Mouse (Mus musculus): ENCODE results near the gene Cbx2. TPM values are rescaled to one million over a fixed set of nuclear protein-coding genes. Genes with fewer than 3 reads are reported as not detected.

The Cbx2 gene
- polyA plus RNA-seq, 1 experiment from 2014 or later: 5.7 TPM

GRCm38 (mm10) chr11:119039732-119040512 is 17.2 kb downstream of the Cbx2 start:
- Histone ChIP-seq H3K36me3 (ENCODE audit: control insufficient read depth, insufficient read depth, low read length) (peaks cover 8% of the 10 kb centered on the region; the same call in 1 of the 2 replicates), H3K4me3 (ENCODE audit: low read depth, low read length) (peak overlapping the region; percentile 73), H3K9me3 (ENCODE audit: control insufficient read depth, low read length) (no peaks in the 10 kb centered on the region), H3K9ac (replicated peaks; ENCODE audit: low read depth, low read length) (peak overlapping the region; percentile 89), H3K27ac (ENCODE audit: low read depth, low read length) (peak overlapping the region; percentile 85), H3K27me3 (ENCODE audit: control insufficient read depth, insufficient read depth, low read length) (peaks cover 42% of the 10 kb centered on the region), H3K4me1 (ENCODE audit: control insufficient read depth, insufficient read depth, low read length) (peaks cover 39% of the 10 kb centered on the region), H3K4me2 (ENCODE audit: low read depth, low read length) (peak overlapping the region; percentile 79)
- ATAC-seq (ENCODE audit: low read depth): no peak
- WGBS: 6% methylated on average over 21 of the region's 21 CpGs

GRCm38 (mm10) chr11:119040600-119041324 is 18.0 kb downstream of the Cbx2 start, which contains the start of gene Cbx8:
TSS of gene Cbx8 (minus strand) at chr11:119040969.
- Histone ChIP-seq H3K4me2 (ENCODE audit: low read depth, low read length) (peak within 1 kb of the TSS; percentile 97), H3K27me3 (ENCODE audit: control insufficient read depth, insufficient read depth, low read length) (peaks cover 40% of the 10 kb centered on the region), H3K36me3 (ENCODE audit: control insufficient read depth, insufficient read depth, low read length) (peaks cover 8% of the 10 kb centered on the region; the same call in 1 of the 2 replicates), H3K27ac (ENCODE audit: low read depth, low read length) (peak within 1 kb of the TSS; percentile 89), H3K9ac (replicated peaks; ENCODE audit: low read depth, low read length) (peak within 1 kb of the TSS; percentile 89), H3K4me1 (ENCODE audit: control insufficient read depth, insufficient read depth, low read length) (peaks cover 37% of the 10 kb centered on the region), H3K9me3 (ENCODE audit: control insufficient read depth, low read length) (no peaks in the 10 kb centered on the region), H3K4me3 (ENCODE audit: low read depth, low read length) (peak within 1 kb of the TSS; percentile 73)
- peak; percentile 89 for ATAC-seq (ENCODE audit: low read depth)
- WGBS: under 1% methylated on average over 58 of the region's 63 CpGs

- peaks cover 36% of the 10 kb centered on the region for H3K4me1 ChIP-seq (ENCODE audit: control insufficient read depth, insufficient read depth, low read length)
- H3K4me3 ChIP-seq (ENCODE audit: low read depth, low read length): peak overlapping the region; percentile 73
- WGBS: 0% methylated on average over 29 of the region's 31 CpGs
- ATAC-seq (ENCODE audit: low read depth): peak; percentile 69
- peak overlapping the region; percentile 97 for H3K4me2 ChIP-seq (ENCODE audit: low read depth, low read length)
- H3K9ac ChIP-seq (replicated peaks; ENCODE audit: low read depth, low read length): peak overlapping the region; percentile 89
- no peaks in the 10 kb centered on the region for H3K9me3 ChIP-seq (ENCODE audit: control insufficient read depth, low read length)
- peak overlapping the region; percentile 89 for H3K27ac ChIP-seq (ENCODE audit: low read depth, low read length)
- H3K36me3 ChIP-seq (ENCODE audit: control insufficient read depth, insufficient read depth, low read length): peaks cover 8% of the 10 kb centered on the region; the same call in 1 of the 2 replicates
- peaks cover 40% of the 10 kb centered on the region for H3K27me3 ChIP-seq (ENCODE audit: control insufficient read depth, insufficient read depth, low read length)
These were observed 18.6 kb downstream of the Cbx2 start for GRCm38 (mm10) chr11:119041325-119041716.

- Histone ChIP-seq H3K4me1 (ENCODE audit: control insufficient read depth, insufficient read depth, low read length) (peaks cover 41% of the 10 kb centered on the region), H3K9ac (replicated peaks; ENCODE audit: low read depth, low read length) (peak overlapping the region; percentile 89), H3K4me3 (ENCODE audit: low read depth, low read length) (peak overlapping the region; percentile 73), H3K27ac (ENCODE audit: low read depth, low read length) (no peak overlapping the region; the same call in 1 of the 2 replicates), H3K36me3 (ENCODE audit: control insufficient read depth, insufficient read depth, low read length) (peaks cover 8% of the 10 kb centered on the region; the same call in 1 of the 2 replicates), H3K9me3 (ENCODE audit: control insufficient read depth, low read length) (no peaks in the 10 kb centered on the region), H3K4me2 (ENCODE audit: low read depth, low read length) (peak overlapping the region; percentile 97), H3K27me3 (ENCODE audit: control insufficient read depth, insufficient read depth, low read length) (peaks cover 43% of the 10 kb centered on the region)
- WGBS: 1% methylated on average over 31 of the region's 31 CpGs
- ATAC-seq (ENCODE audit: low read depth): peak; percentile 7
These were observed 19.1 kb downstream of the Cbx2 start for GRCm38 (mm10) chr11:119041750-119042465.

GRCm38 (mm10) chr11:119042466-119043272 is 19.9 kb downstream of the Cbx2 start:
- Histone ChIP-seq H3K9ac (replicated peaks; ENCODE audit: low read depth, low read length) (no peak overlapping the region), H3K4me2 (ENCODE audit: low read depth, low read length) (no peak overlapping the region), H3K4me1 (ENCODE audit: control insufficient read depth, insufficient read depth, low read length) (peaks cover 36% of the 10 kb centered on the region), H3K4me3 (ENCODE audit: low read depth, low read length) (no peak overlapping the region), H3K27me3 (ENCODE audit: control insufficient read depth, insufficient read depth, low read length) (peaks cover 45% of the 10 kb centered on the region), H3K36me3 (ENCODE audit: control insufficient read depth, insufficient read depth, low read length) (peaks cover 8% of the 10 kb centered on the region; the same call in 1 of the 2 replicates), H3K9me3 (ENCODE audit: control insufficient read depth, low read length) (no peaks in the 10 kb centered on the region), H3K27ac (ENCODE audit: low read depth, low read length) (no peak overlapping the region)
- under 1% methylated on average over 52 of the region's 52 CpGs for WGBS
- ATAC-seq (ENCODE audit: low read depth): no peak

- peaks cover 45% of the 10 kb centered on the region for H3K27me3 ChIP-seq (ENCODE audit: control insufficient read depth, insufficient read depth, low read length)
- WGBS: 1% methylated on average over 4 of the region's 4 CpGs
- H3K27ac ChIP-seq (ENCODE audit: low read depth, low read length): no peak overlapping the region
- peaks cover 34% of the 10 kb centered on the region for H3K4me1 ChIP-seq (ENCODE audit: control insufficient read depth, insufficient read depth, low read length)
- no peaks in the 10 kb centered on the region for H3K9me3 ChIP-seq (ENCODE audit: control insufficient read depth, low read length)
- no peak for ATAC-seq (ENCODE audit: low read depth)
- H3K4me2 ChIP-seq (ENCODE audit: low read depth, low read length): no peak overlapping the region
- H3K4me3 ChIP-seq (ENCODE audit: low read depth, low read length): no peak overlapping the region
- no peak overlapping the region for H3K9ac ChIP-seq (replicated peaks; ENCODE audit: low read depth, low read length)
- peaks cover 8% of the 10 kb centered on the region; the same call in 1 of the 2 replicates for H3K36me3 ChIP-seq (ENCODE audit: control insufficient read depth, insufficient read depth, low read length)
These were observed 20.4 kb downstream of the Cbx2 start for GRCm38 (mm10) chr11:119043273-119043540.

GRCm38 (mm10) chr11:119043761-119044550 is 21.2 kb downstream of the Cbx2 start:
- no peak for ATAC-seq (ENCODE audit: low read depth)
- Histone ChIP-seq H3K4me2 (ENCODE audit: low read depth, low read length) (no peak overlapping the region), H3K27ac (ENCODE audit: low read depth, low read length) (no peak overlapping the region), H3K4me1 (ENCODE audit: control insufficient read depth, insufficient read depth, low read length) (peaks cover 32% of the 10 kb centered on the region), H3K9me3 (ENCODE audit: control insufficient read depth, low read length) (no peaks in the 10 kb centered on the region), H3K36me3 (ENCODE audit: control insufficient read depth, insufficient read depth, low read length) (peaks cover 1% of the 10 kb centered on the region; the same call in 1 of the 2 replicates), H3K9ac (replicated peaks; ENCODE audit: low read depth, low read length) (no peak overlapping the region), H3K27me3 (ENCODE audit: control insufficient read depth, insufficient read depth, low read length) (peaks cover 43% of the 10 kb centered on the region), H3K4me3 (ENCODE audit: low read depth, low read length) (no peak overlapping the region)
- WGBS: 1% methylated on average over 10 of the region's 10 CpGs

All from neural tube, embryonic 14.5 days (tissue).